Mouse (Mus musculus) bone marrow, adult 2 months (tissue): ENCODE measurements around the gene Dnah8.

ENCODE experiments used
- CTCF ChIP-seq: fragments of 200-500 bp; IDR thresholded peaks from 2 replicates; pipeline ENCODE4 v1.5.1; 2011; ENCODE audit warnings: low read length, control low read depth; ENCODE audit not compliant: control insufficient read depth, insufficient read depth
- POLR2A ChIP-seq: fragments of 200-500 bp; IDR thresholded peaks from 2 replicates; pipeline ENCODE4 v1.6.1; 2011; ENCODE audit warnings: low read depth, mild to moderate bottlenecking, control low read depth, low read length, borderline replicate concordance; ENCODE audit not compliant: control insufficient read depth

GRCm38 (mm10) chr17:30792396-30792795 is 168.2 kb downstream of the Dnah8 start:
- TF ChIP-seq CTCF (no peak), POLR2A (no peak)
